Mouse (Mus musculus): ENCODE measurements around the gene Pwp1.

DNA sequence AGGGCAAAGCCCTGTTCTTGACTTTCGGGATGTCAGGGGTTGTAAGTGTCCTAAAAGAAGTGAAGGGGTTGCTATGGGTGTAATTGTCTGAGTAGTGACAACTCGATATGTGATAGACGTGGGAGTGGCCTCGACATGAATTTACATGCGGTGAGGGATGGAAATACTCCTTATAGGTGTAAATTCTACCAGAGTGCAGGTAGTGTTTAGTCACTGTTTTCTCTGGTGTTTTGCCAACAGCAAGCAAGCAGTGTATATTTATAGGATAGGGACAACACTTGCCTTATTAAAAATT lies 43.1 kb downstream of the Pwp1 start:
- no peak for TF ChIP-seq EP300 (IDR thresholded peaks at IDR 0.05; ENCODE audit: insufficient read depth, low read depth, low read length)
- no peak for TF ChIP-seq CTCF (IDR thresholded peaks at IDR 0.05; ENCODE audit: low read depth, low read length)
- no peak for TF ChIP-seq POLR2A (IDR thresholded peaks at IDR 0.05; ENCODE audit: insufficient read depth, low read length)

All from ES-Bruce4 (cell line).